In genomic region chr1:134086811-134087398, GRCm38 (mm10) we compare ENCODE assay signal across 8 mouse cellular contexts. TPM values are rescaled to one million over a fixed set of nuclear protein-coding genes. Genes with fewer than 3 reads are reported as not detected.
DNase-seq lines count a peak whose midpoint lies in the region; ATAC-seq and TF ChIP-seq lines count a peak whose summit lies in the region.

No protein-coding gene starts in this region.

- intact Hi-C loops in left cerebral cortex, postnatal 25 days (cut with DNase I), result no loop called here

- ATAC-seq in heart, embryonic 11.5 days (replicated peaks; ENCODE audit: insufficient number of reproducible peaks, low FRiP score, low TSS enrichment), result peak; percentile 55; the same call in 1 of the 2 replicates
- peak; percentile 35 for ATAC-seq in megakaryocyte progenitor cell, adult 5-6 weeks (replicated peaks; ENCODE audit: poor library complexity)
- no peak for ATAC-seq in inflammation-experienced regulatory T-cells, adult 6 months

- H3K9ac ChIP-seq in heart, embryonic 11.5 days (ENCODE audit: low read depth, low read length), result peak overlapping the region; percentile 66

- H3K27me3 ChIP-seq in E14TG2a.4 (ENCODE audit: insufficient read depth, low read length), result peaks cover 52% of the 10 kb centered on the region
- H3K27me3 ChIP-seq in heart, embryonic 11.5 days (ENCODE audit: control insufficient read depth, insufficient read depth, low read length), result no peaks in the 10 kb centered on the region

- peak overlapping the region; percentile 73 for H3K27ac ChIP-seq in heart, embryonic 11.5 days (ENCODE audit: low read depth, low read length)

- 10% methylated on average over 16 of the region's 16 CpGs for WGBS in heart, embryonic 11.5 days (ENCODE audit: insufficient replicate concordance)

- peaks cover 58% of the 10 kb centered on the region for H3K4me1 ChIP-seq in E14TG2a.4 (replicated peaks; ENCODE audit: low read depth, low read length)
- H3K4me1 ChIP-seq in heart, embryonic 11.5 days (ENCODE audit: control insufficient read depth, insufficient read depth, low read length), result peaks cover 34% of the 10 kb centered on the region

- DNase-seq in cerebellum, adult 8-10 months, result peak; percentile 56
- peak; percentile 61 for DNase-seq in kidney, postnatal 10 days
- no peak for DNase-seq in thymus, postnatal 0 days (ENCODE audit: low spot score)
- no peak for DNase-seq in left cerebral cortex, postnatal 25 days (ENCODE audit: low spot score in 2 of 2)

- peak overlapping the region; percentile 55 for H3K4me2 ChIP-seq in heart, embryonic 11.5 days

- TF ChIP-seq CTCF in E14TG2a.4 (conservative IDR thresholded peaks at IDR 0.05; ENCODE audit: low read length), result no peak

- peak overlapping the region; percentile 56 for H3K4me3 ChIP-seq in E14TG2a.4 (replicated peaks; ENCODE audit: low read length)
- peak overlapping the region; percentile 22 for H3K4me3 ChIP-seq in heart, embryonic 11.5 days (ENCODE audit: low read depth, low read length)

- H3K9me3 ChIP-seq in E14TG2a.4 (ENCODE audit: low read length), result no peaks in the 10 kb centered on the region
- H3K9me3 ChIP-seq in heart, embryonic 11.5 days (replicated peaks; ENCODE audit: control insufficient read depth, low read length), result no peaks in the 10 kb centered on the region

- no peaks in the 10 kb centered on the region for H3K36me3 ChIP-seq in E14TG2a.4 (ENCODE audit: insufficient read depth, low read length)
- no peaks in the 10 kb centered on the region for H3K36me3 ChIP-seq in heart, embryonic 11.5 days (ENCODE audit: control insufficient read depth, insufficient read depth, low read length)

RNA-seq across cellular contexts. Expression of gene Btg2, which starts 8.0 kb away (rescaled TPM):
- 31.7 and 35.6 TPM in 2 replicates for polyA plus RNA-seq in heart, embryonic 11.5 days (2014; fragmentation: Nextera tagmentation; extraction: Ambion mirVana)
- total RNA-seq in megakaryocyte progenitor cell, adult 5-6 weeks (2015), result 14.2 and 22.2 TPM in 2 replicates
- 38.7 and 47.8 TPM in 2 replicates for total RNA-seq in megakaryocyte progenitor cell, adult 5-6 weeks (2017)
- polyA plus RNA-seq in thymus, postnatal 0 days (2015; fragmentation: Nextera tagmentation; extraction: Ambion mirVana), result 315 and 335 TPM in 2 replicates
- 100 to 1,000 TPM; 168 to 251 (median 221) TPM for polyA plus RNA-seq in inflammation-experienced regulatory T-cells, adult 6 months (2017; shearing (Covaris generic))
- 10 to 100 TPM; 15.1 to 29.0 TPM for total RNA-seq in left cerebral cortex, postnatal 25 days (2021)

RNA-seq across cellular contexts. Expression of gene Chit1, which starts 24.1 kb away (rescaled TPM):
- polyA plus RNA-seq in heart, embryonic 11.5 days (2014; fragmentation: Nextera tagmentation; extraction: Ambion mirVana), result 1.7 and 1.9 TPM in 2 replicates
- 1.3 and 2.3 TPM in 2 replicates for total RNA-seq in megakaryocyte progenitor cell, adult 5-6 weeks (2015)
- 0.74 and 1.8 TPM in 2 replicates for total RNA-seq in megakaryocyte progenitor cell, adult 5-6 weeks (2017)
- 0.72 and 1.1 TPM in 2 replicates for polyA plus RNA-seq in thymus, postnatal 0 days (2015; fragmentation: Nextera tagmentation; extraction: Ambion mirVana)
- polyA plus RNA-seq in inflammation-experienced regulatory T-cells, adult 6 months (2017; shearing (Covaris generic)), result not detected
- total RNA-seq in left cerebral cortex, postnatal 25 days (2021), result not detected

RNA-seq across cellular contexts. Expression of gene Fmod, which starts 49.9 kb away (rescaled TPM):
- polyA plus RNA-seq in heart, embryonic 11.5 days (2014; fragmentation: Nextera tagmentation; extraction: Ambion mirVana), result 10.6 and 13.4 TPM in 2 replicates
- total RNA-seq in megakaryocyte progenitor cell, adult 5-6 weeks (2015), result not detected in 2 replicates
- not detected in 2 replicates for total RNA-seq in megakaryocyte progenitor cell, adult 5-6 weeks (2017)
- polyA plus RNA-seq in thymus, postnatal 0 days (2015; fragmentation: Nextera tagmentation; extraction: Ambion mirVana), result 0.32 and 0.40 TPM in 2 replicates
- polyA plus RNA-seq in inflammation-experienced regulatory T-cells, adult 6 months (2017; shearing (Covaris generic)), result not detected
- total RNA-seq in left cerebral cortex, postnatal 25 days (2021), result 10 to 100 TPM; 17.0 to 22.0 TPM

Comparison
In these comparisons a context has a peak if more than half of its experiments do, and no peak if none do; other contexts are left out.
1. DNase-seq: peak in cerebellum, adult 8-10 months (single experiment) and kidney, postnatal 10 days (single experiment); none in thymus, postnatal 0 days (single experiment) and left cerebral cortex, postnatal 25 days (0 of 2).